Mouse (Mus musculus) kidney, postnatal 14 days (tissue): ENCODE data around the gene Btnl6.
"Not testable (repeated sequence)": the region's sequence is repeated elsewhere in the genome, so short reads cannot be mapped to it uniquely, and the experiment has no call there.

Source experiments
- DNase-seq: peaks from one replicate; pipeline ENCODE4 v3.0.0; 2022; ENCODE audit warnings: mixed read lengths

Btnl6 gene

GRCm38 (mm10) chr17:34496539-34496938, 20.6 kb downstream of the Btnl6 start:
- DNase-seq = no peak

GRCm38 (mm10) chr17:34495156-34495555, 22.0 kb downstream of the Btnl6 start:
- not testable (repeated sequence) for DNase-seq

GRCm38 (mm10) chr17:34492796-34493195, 24.4 kb downstream of the Btnl6 start:
- DNase-seq = no peak

GRCm38 (mm10) chr17:34477238-34478013, 39.7 kb downstream of the Btnl6 start, which contains the start of gene Btnl4:
TSS of gene Btnl4 (minus strand) at chr17:34477318.
- not testable (repeated sequence) for DNase-seq

GRCm38 (mm10) chr17:34476427-34476826, 40.7 kb downstream of the Btnl6 start:
- DNase-seq = no peak

- DNase-seq = no peak
These were observed 42.1 kb downstream of the Btnl6 start for GRCm38 (mm10) chr17:34475060-34475459.

- DNase-seq = peak; percentile 6
These were observed 46.7 kb downstream of the Btnl6 start for GRCm38 (mm10) chr17:34470491-34470890.

GRCm38 (mm10) chr17:34465906-34466305, 51.2 kb downstream of the Btnl6 start:
- DNase-seq = not testable (repeated sequence)

- no peak for DNase-seq
These were observed 57.9 kb downstream of the Btnl6 start for GRCm38 (mm10) chr17:34459255-34459654.
